Mouse (Mus musculus) cerebellum, postnatal 4 days (tissue): ENCODE data around the gene Mapk6.
A peak's percentile ranks its signal among the peaks of the same experiment; 100 is the strongest.

Experiments
- DNase-seq, 2 experiments: peaks; one replicate each; pipeline ENCODE4 v3.0.0; 2022; ENCODE audit warnings: low spot score in 2 of 2, mixed read lengths in 1 of 2

Gene Mapk6

GRCm38 (mm10) chr9:75424358-75425150 is 14.7 kb upstream of the Mapk6 start:
- DNase-seq = no peak

GRCm38 (mm10) chr9:75423683-75424082 is 13.9 kb upstream of the Mapk6 start:
- no peak for DNase-seq

- DNase-seq = no peak
Measured at GRCm38 (mm10) chr9:75422251-75422691, 12.5 kb upstream of the Mapk6 start.

- DNase-seq = no peak
Measured at GRCm38 (mm10) chr9:75414204-75414603, 4.4 kb upstream of the Mapk6 start.

- DNase-seq = no peak
Measured at GRCm38 (mm10) chr9:75413206-75413605, 3.4 kb upstream of the Mapk6 start.

- DNase-seq = no peak
Measured at GRCm38 (mm10) chr9:75411584-75411983, 1.8 kb upstream of the Mapk6 start.

GRCm38 (mm10) chr9:75410868-75411487 is 1.2 kb upstream of the Mapk6 start:
- DNase-seq = no peak

GRCm38 (mm10) chr9:75409031-75409851 is 564 bp downstream of the Mapk6 start:
- DNase-seq = peak; percentile 31 to 73

- DNase-seq = no peak
Measured at GRCm38 (mm10) chr9:75408204-75408826, 1.5 kb downstream of the Mapk6 start.

- no peak for DNase-seq
Measured at GRCm38 (mm10) chr9:75407803-75408202, 2.0 kb downstream of the Mapk6 start.

GRCm38 (mm10) chr9:75406121-75406520 is 3.7 kb downstream of the Mapk6 start:
- no peak for DNase-seq

- no peak for DNase-seq
Measured at GRCm38 (mm10) chr9:75403520-75403919, 6.3 kb downstream of the Mapk6 start.

GRCm38 (mm10) chr9:75401593-75402504 is 8.0 kb downstream of the Mapk6 start:
- DNase-seq = no peak

GRCm38 (mm10) chr9:75400639-75401038 is 9.2 kb downstream of the Mapk6 start:
- DNase-seq = no peak

- no peak for DNase-seq
Measured at GRCm38 (mm10) chr9:75399069-75399468, 10.7 kb downstream of the Mapk6 start.

- no peak for DNase-seq
Measured at GRCm38 (mm10) chr9:75395971-75396370, 13.8 kb downstream of the Mapk6 start.

GRCm38 (mm10) chr9:75393251-75393650 is 16.6 kb downstream of the Mapk6 start:
- DNase-seq = no peak

- DNase-seq = no peak
Measured at GRCm38 (mm10) chr9:75385218-75385974, 24.4 kb downstream of the Mapk6 start.

- DNase-seq = no peak
Measured at GRCm38 (mm10) chr9:75384337-75384962, 25.4 kb downstream of the Mapk6 start.

GRCm38 (mm10) chr9:75383785-75384184 is 26.0 kb downstream of the Mapk6 start:
- DNase-seq = no peak
